In genomic region chr5:138264207-138264578, GRCm38 (mm10) we compare ENCODE assay signal across 8 mouse cellular contexts. TPM values are rescaled to one million over a fixed set of nuclear protein-coding genes. Genes with fewer than 3 reads are reported as not detected.
A peak's percentile ranks its signal among the peaks of the same experiment; 100 is the strongest.
DNase-seq lines count a peak whose midpoint lies in the region; ATAC-seq and TF ChIP-seq lines count a peak whose summit lies in the region.

No protein-coding gene starts in this region.

- H3K27ac ChIP-seq in embryonic fibroblast, embryonic 13.5 days (ENCODE audit: insufficient read depth, low read length), result 0 out of 2 replicates have a peak overlapping the region, but pooled peaks have one; percentile 14
- H3K27ac ChIP-seq in limb, embryonic 10.5 days, result peak overlapping the region; percentile 93
- H3K27ac ChIP-seq in neural tube, embryonic 14.5 days (ENCODE audit: low read depth, low read length), result peak overlapping the region; percentile 70

- WGBS in lung, adult 2 months, result 9% methylated on average over 6 of the region's 6 CpGs
- WGBS in limb, embryonic 10.5 days, result 17% methylated on average over 6 of the region's 6 CpGs
- 11% methylated on average over 6 of the region's 6 CpGs for WGBS in neural tube, embryonic 14.5 days

- DNase-seq in lung, adult 2 months, result no peak
- DNase-seq in lung, postnatal 10 days, result no peak
- no peak for DNase-seq in limb, embryonic 10.5 days (ENCODE audit: low spot score)
- DNase-seq in left cerebral cortex, adult 8-10 months (ENCODE audit: low spot score in 2 of 2), result no peak
- DNase-seq in gastrocnemius, postnatal 36 days, result no peak
- DNase-seq in thymus, postnatal 10 days (ENCODE audit: low spot score in 2 of 2), result no peak

- H3K36me3 ChIP-seq in limb, embryonic 10.5 days, result peaks cover 50% of the 10 kb centered on the region
- H3K36me3 ChIP-seq in neural tube, embryonic 14.5 days (ENCODE audit: control insufficient read depth, insufficient read depth, low read length), result peaks cover 27% of the 10 kb centered on the region

- H3K9ac ChIP-seq in neural tube, embryonic 14.5 days (replicated peaks; ENCODE audit: low read depth, low read length), result peak overlapping the region; percentile 89

- TF ChIP-seq POLR2A in lung, adult 2 months (IDR thresholded peaks at IDR 0.05; ENCODE audit: borderline replicate concordance, extremely low read depth, low read depth, low read length), result no peak
- no peak for TF ChIP-seq POLR2A in embryonic fibroblast, embryonic 13.5 days (IDR thresholded peaks at IDR 0.05; ENCODE audit: low read depth, low read length)

- intact Hi-C loops in gastrocnemius, postnatal 36 days (cut with DNase I), result no loop called here

- no peak for TF ChIP-seq CTCF in lung, adult 2 months (IDR thresholded peaks at IDR 0.05; ENCODE audit: insufficient read depth, low read length)
- TF ChIP-seq CTCF in embryonic fibroblast, embryonic 13.5 days (IDR thresholded peaks at IDR 0.05; ENCODE audit: borderline replicate concordance, insufficient read depth, low read length), result no peak

- no peak for ATAC-seq in neural tube, embryonic 14.5 days (ENCODE audit: low read depth)

- no peaks in the 10 kb centered on the region for H3K9me3 ChIP-seq in limb, embryonic 10.5 days (replicated peaks)
- no peaks in the 10 kb centered on the region for H3K9me3 ChIP-seq in neural tube, embryonic 14.5 days (ENCODE audit: control insufficient read depth, low read length)

- no peaks in the 10 kb centered on the region for H3K27me3 ChIP-seq in limb, embryonic 10.5 days (ENCODE audit: low read depth, poor library complexity, severe bottlenecking)
- H3K27me3 ChIP-seq in neural tube, embryonic 14.5 days (ENCODE audit: control insufficient read depth, insufficient read depth, low read length), result no peaks in the 10 kb centered on the region; the same call in 1 of the 2 replicates

- H3K4me2 ChIP-seq in neural tube, embryonic 14.5 days (ENCODE audit: low read depth, low read length), result peak overlapping the region; percentile 98

- peaks cover 12% of the 10 kb centered on the region for H3K4me1 ChIP-seq in lung, adult 2 months (ENCODE audit: control insufficient read depth, insufficient read depth, low read length)
- peaks cover 3% of the 10 kb centered on the region for H3K4me1 ChIP-seq in embryonic fibroblast, embryonic 13.5 days (ENCODE audit: control insufficient read depth, insufficient read depth, low read length)
- peaks cover 25% of the 10 kb centered on the region for H3K4me1 ChIP-seq in limb, embryonic 10.5 days
- H3K4me1 ChIP-seq in neural tube, embryonic 14.5 days (ENCODE audit: control insufficient read depth, insufficient read depth, low read length), result peaks cover 19% of the 10 kb centered on the region

- peak overlapping the region; percentile 61 for H3K4me3 ChIP-seq in lung, adult 2 months (replicated peaks; ENCODE audit: extremely low read depth, low read depth, low read length)
- peak overlapping the region; percentile 64 for H3K4me3 ChIP-seq in embryonic fibroblast, embryonic 13.5 days (ENCODE audit: insufficient read depth, low read length)
- H3K4me3 ChIP-seq in limb, embryonic 10.5 days, result peak overlapping the region; percentile 74
- H3K4me3 ChIP-seq in neural tube, embryonic 14.5 days (ENCODE audit: low read depth, low read length), result peak overlapping the region; percentile 96

RNA-seq across cellular contexts. Expression of gene BC037034, which starts 0.4 kb away (rescaled TPM):
- polyA plus RNA-seq in lung, adult 2 months (2012; rRNA removed), result 49.4 and 50.8 TPM in 2 replicates
- polyA plus RNA-seq in embryonic fibroblast, embryonic 13.5 days (2011; ENCODE audit: insufficient read length, low read depth, missing spikeins), result 18.0 and 18.2 TPM in 2 replicates
- 5.4 and 6.3 TPM in 2 replicates for polyA plus RNA-seq in limb, embryonic 10.5 days (2016; fragmentation: Nextera tagmentation; extraction: Ambion mirVana)
- 16.3 and 16.5 TPM in 2 replicates for polyA plus RNA-seq in neural tube, embryonic 14.5 days (2014; fragmentation: Nextera tagmentation; extraction: Ambion mirVana)
- 10 to 100 TPM; 60.5 to 70.0 (median 66.1) TPM for total RNA-seq in left cerebral cortex, adult 8-10 months (2022)
- total RNA-seq in gastrocnemius, postnatal 36 days (2021), result 1 to 10 TPM; 2.2 to 3.3 TPM

RNA-seq across cellular contexts. Expression of gene Gal3st4, which starts 8.4 kb away (rescaled TPM):
- polyA plus RNA-seq in lung, adult 2 months (2012; rRNA removed), result 0.74 and 1.5 TPM in 2 replicates
- 5.7 and 6.4 TPM in 2 replicates for polyA plus RNA-seq in embryonic fibroblast, embryonic 13.5 days (2011; ENCODE audit: insufficient read length, low read depth, missing spikeins)
- 3.3 and 3.7 TPM in 2 replicates for polyA plus RNA-seq in limb, embryonic 10.5 days (2016; fragmentation: Nextera tagmentation; extraction: Ambion mirVana)
- polyA plus RNA-seq in neural tube, embryonic 14.5 days (2014; fragmentation: Nextera tagmentation; extraction: Ambion mirVana), result 2.2 and 3.4 TPM in 2 replicates
- total RNA-seq in left cerebral cortex, adult 8-10 months (2022), result 1 to 10 TPM; 2.8 to 5.2 (median 3.9) TPM
- total RNA-seq in gastrocnemius, postnatal 36 days (2021), result under 1 TPM; 0.12 to 0.18 TPM

RNA-seq across cellular contexts. Expression of gene Lamtor4, which starts 8.9 kb away (rescaled TPM):
- polyA plus RNA-seq in lung, adult 2 months (2012; rRNA removed), result 131 and 156 TPM in 2 replicates
- 36.9 and 40.7 TPM in 2 replicates for polyA plus RNA-seq in embryonic fibroblast, embryonic 13.5 days (2011; ENCODE audit: insufficient read length, low read depth, missing spikeins)
- 35.4 and 39.7 TPM in 2 replicates for polyA plus RNA-seq in limb, embryonic 10.5 days (2016; fragmentation: Nextera tagmentation; extraction: Ambion mirVana)
- polyA plus RNA-seq in neural tube, embryonic 14.5 days (2014; fragmentation: Nextera tagmentation; extraction: Ambion mirVana), result 71.7 and 90.4 TPM in 2 replicates
- total RNA-seq in left cerebral cortex, adult 8-10 months (2022), result 10 to 100 TPM; 50.8 to 61.6 (median 55.1) TPM
- total RNA-seq in gastrocnemius, postnatal 36 days (2021), result 10 to 100 TPM; 45.2 to 49.9 TPM

RNA-seq across cellular contexts. Expression of gene Gm43720, which starts 15.6 kb away (rescaled TPM):
- 0.01 TPM in 1 of 2 replicates, not detected in the other for polyA plus RNA-seq in lung, adult 2 months (2012; rRNA removed)
- polyA plus RNA-seq in embryonic fibroblast, embryonic 13.5 days (2011; ENCODE audit: insufficient read length, low read depth, missing spikeins), result not detected in 2 replicates
- polyA plus RNA-seq in limb, embryonic 10.5 days (2016; fragmentation: Nextera tagmentation; extraction: Ambion mirVana), result 0.08 and 0.18 TPM in 2 replicates
- 0.11 TPM in 1 of 2 replicates, not detected in the other for polyA plus RNA-seq in neural tube, embryonic 14.5 days (2014; fragmentation: Nextera tagmentation; extraction: Ambion mirVana)
- total RNA-seq in left cerebral cortex, adult 8-10 months (2022), result not detected
- total RNA-seq in gastrocnemius, postnatal 36 days (2021), result not detected

RNA-seq across cellular contexts. Expression of gene Gpc2, which starts 15.6 kb away (rescaled TPM):
- polyA plus RNA-seq in lung, adult 2 months (2012; rRNA removed), result 4.1 and 6.5 TPM in 2 replicates
- 13.2 and 20.1 TPM in 2 replicates for polyA plus RNA-seq in embryonic fibroblast, embryonic 13.5 days (2011; ENCODE audit: insufficient read length, low read depth, missing spikeins)
- 36.5 and 54.3 TPM in 2 replicates for polyA plus RNA-seq in limb, embryonic 10.5 days (2016; fragmentation: Nextera tagmentation; extraction: Ambion mirVana)
- 25.7 and 25.8 TPM in 2 replicates for polyA plus RNA-seq in neural tube, embryonic 14.5 days (2014; fragmentation: Nextera tagmentation; extraction: Ambion mirVana)
- 1 to 10 TPM in 3 of 4 experiments, under 1 TPM in 1; 0.94 to 1.7 (median 1.3) TPM for total RNA-seq in left cerebral cortex, adult 8-10 months (2022)
- not detected for total RNA-seq in gastrocnemius, postnatal 36 days (2021)

Comparison
In these comparisons a context has a peak if more than half of its experiments do, and no peak if none do; other contexts are left out.
1. H3K27ac ChIP-seq: peak in every context shown above with its lines; median percentile 93 in limb, embryonic 10.5 days; 70 in neural tube, embryonic 14.5 days; 14 in embryonic fibroblast, embryonic 13.5 days.